18 mouse cellular contexts compared by ENCODE assay signal in the genomic region with DNA sequence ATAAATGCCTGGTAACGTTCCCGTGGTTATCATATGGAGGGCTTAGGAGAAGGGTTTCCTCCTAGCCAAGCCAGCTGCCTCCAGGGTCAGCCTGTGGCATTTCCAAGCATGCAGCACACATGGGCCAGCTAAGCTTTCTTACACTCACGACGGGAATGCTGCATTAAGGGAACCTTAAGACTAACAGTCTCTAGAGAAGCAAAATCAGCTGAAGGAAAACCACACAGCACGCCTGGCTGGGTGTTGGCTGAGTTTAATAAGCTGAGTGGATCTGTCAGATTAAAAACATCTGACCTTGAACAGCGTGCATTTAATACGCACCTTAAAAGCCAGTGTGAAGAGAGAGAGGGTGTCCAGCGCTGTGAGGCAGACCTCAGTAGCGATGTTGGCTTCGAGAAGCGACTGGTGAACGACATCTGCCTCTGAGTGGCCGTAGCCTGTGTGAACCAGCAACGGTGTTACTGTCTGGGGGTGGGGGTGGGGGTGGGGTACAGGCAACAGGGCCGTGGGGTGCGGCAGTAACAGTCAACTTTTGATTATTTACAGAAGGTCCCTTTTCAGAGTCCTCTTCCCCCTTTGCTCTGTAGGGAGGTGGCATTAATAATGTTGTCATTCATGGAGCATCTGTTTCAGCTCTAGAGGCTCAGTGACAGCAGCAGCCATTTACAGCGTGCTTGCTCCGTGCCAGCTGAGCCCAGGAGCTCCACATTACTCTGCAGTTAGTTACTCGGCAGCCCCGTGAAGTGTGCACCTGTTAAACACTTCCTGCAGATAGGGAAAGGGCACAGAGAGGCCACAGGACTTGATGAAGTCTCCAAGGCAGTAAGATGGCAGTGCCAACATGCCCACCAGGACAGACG.
DNase-seq lines count a peak whose midpoint lies in the region; ATAC-seq lines count a peak whose summit lies in the region.
"Had no signal": no experiment of that assay in that cellular context is flagged by ENCODE, and none has a peak within 500 bp of the region (broad histone marks: within the 10 kb centered on the region; RNA-seq: fewer than 3 reads in every experiment).

No protein-coding gene starts in this region.

- no peak overlapping the region for H3K4me3 ChIP-seq in limb, embryonic 11.5 days (ENCODE audit: low read depth, low read length)
- H3K4me3 ChIP-seq in limb, embryonic 10.5 days: no peak overlapping the region
- H3K4me3 ChIP-seq in embryonic facial prominence, embryonic 14.5 days (ENCODE audit: low read depth, low read length): no peak overlapping the region
- no peak overlapping the region for H3K4me3 ChIP-seq in hindbrain, embryonic 14.5 days (replicated peaks; ENCODE audit: low read length)
- no peak overlapping the region for H3K4me3 ChIP-seq in neural tube, embryonic 12.5 days

- 28% methylated on average over 21 of the region's 21 CpGs for WGBS in limb, embryonic 11.5 days
- 46% methylated on average over 21 of the region's 21 CpGs for WGBS in limb, embryonic 10.5 days
- WGBS in embryonic facial prominence, embryonic 14.5 days: 31% methylated on average over 21 of the region's 21 CpGs
- 43% methylated on average over 21 of the region's 21 CpGs for WGBS in hindbrain, embryonic 14.5 days
- 50% methylated on average over 21 of the region's 21 CpGs for WGBS in neural tube, embryonic 12.5 days

- no peaks in the 10 kb centered on the region for H3K27me3 ChIP-seq in limb, embryonic 11.5 days (ENCODE audit: control insufficient read depth, insufficient read depth, low read length)
- no peaks in the 10 kb centered on the region for H3K27me3 ChIP-seq in limb, embryonic 10.5 days (ENCODE audit: low read depth, poor library complexity, severe bottlenecking)
- H3K27me3 ChIP-seq in embryonic facial prominence, embryonic 14.5 days (replicated peaks; ENCODE audit: control insufficient read depth, insufficient read depth, low read length): no peaks in the 10 kb centered on the region
- H3K27me3 ChIP-seq in hindbrain, embryonic 14.5 days (ENCODE audit: control insufficient read depth, insufficient read depth, low read length): no peaks in the 10 kb centered on the region
- H3K27me3 ChIP-seq in neural tube, embryonic 12.5 days (replicated peaks): no peaks in the 10 kb centered on the region

- peaks cover 3% of the 10 kb centered on the region; the same call in 1 of the 2 replicates for H3K4me1 ChIP-seq in limb, embryonic 11.5 days (ENCODE audit: control insufficient read depth, insufficient read depth, low read length)
- H3K4me1 ChIP-seq in limb, embryonic 10.5 days: peaks cover 28% of the 10 kb centered on the region
- peaks cover 9% of the 10 kb centered on the region for H3K4me1 ChIP-seq in embryonic facial prominence, embryonic 14.5 days (ENCODE audit: control insufficient read depth, insufficient read depth, low read length)
- peaks cover 4% of the 10 kb centered on the region; the same call in 1 of the 2 replicates for H3K4me1 ChIP-seq in hindbrain, embryonic 14.5 days (replicated peaks; ENCODE audit: control insufficient read depth, insufficient read depth, low read length)
- peaks cover 14% of the 10 kb centered on the region; the same call in 1 of the 2 replicates for H3K4me1 ChIP-seq in neural tube, embryonic 12.5 days

- H3K9ac ChIP-seq in limb, embryonic 11.5 days (ENCODE audit: low read length): no peak overlapping the region
- no peak overlapping the region for H3K9ac ChIP-seq in embryonic facial prominence, embryonic 14.5 days (ENCODE audit: low read depth, low read length)
- H3K9ac ChIP-seq in hindbrain, embryonic 14.5 days: 0 out of 2 replicates have a peak overlapping the region, but pooled peaks have one; percentile 20
- no peak overlapping the region for H3K9ac ChIP-seq in neural tube, embryonic 12.5 days
- H3K9ac ChIP-seq: lung, embryonic 14.5 days had no signal

- H3K9me3 ChIP-seq in limb, embryonic 11.5 days (ENCODE audit: control insufficient read depth, low read length): no peaks in the 10 kb centered on the region
- H3K9me3 ChIP-seq in limb, embryonic 10.5 days (replicated peaks): no peaks in the 10 kb centered on the region
- no peaks in the 10 kb centered on the region for H3K9me3 ChIP-seq in embryonic facial prominence, embryonic 14.5 days (ENCODE audit: control insufficient read depth, low read length)
- no peaks in the 10 kb centered on the region; the same call in 1 of the 2 replicates for H3K9me3 ChIP-seq in hindbrain, embryonic 14.5 days (ENCODE audit: control insufficient read depth, low read length)
- H3K9me3 ChIP-seq in neural tube, embryonic 12.5 days: no peaks in the 10 kb centered on the region

- no peak overlapping the region for H3K27ac ChIP-seq in limb, embryonic 11.5 days (replicated peaks; ENCODE audit: low read depth, low read length)
- H3K27ac ChIP-seq in limb, embryonic 10.5 days: no peak overlapping the region
- no peak overlapping the region for H3K27ac ChIP-seq in embryonic facial prominence, embryonic 14.5 days (replicated peaks; ENCODE audit: low read depth, low read length)
- H3K27ac ChIP-seq in hindbrain, embryonic 14.5 days: no peak overlapping the region
- H3K27ac ChIP-seq in neural tube, embryonic 12.5 days: no peak overlapping the region

- no peaks in the 10 kb centered on the region for H3K36me3 ChIP-seq in limb, embryonic 11.5 days (ENCODE audit: control insufficient read depth, insufficient read depth, low read length)
- no peaks in the 10 kb centered on the region for H3K36me3 ChIP-seq in limb, embryonic 10.5 days
- H3K36me3 ChIP-seq in embryonic facial prominence, embryonic 14.5 days (ENCODE audit: control insufficient read depth, insufficient read depth, low read length): no peaks in the 10 kb centered on the region
- no peaks in the 10 kb centered on the region for H3K36me3 ChIP-seq in hindbrain, embryonic 14.5 days (replicated peaks; ENCODE audit: control insufficient read depth, insufficient read depth)
- H3K36me3 ChIP-seq in neural tube, embryonic 12.5 days: no peaks in the 10 kb centered on the region

- peak; percentile 41 for DNase-seq in limb, embryonic 11.5 days (ENCODE audit: low spot score)
- DNase-seq in limb, embryonic 10.5 days (ENCODE audit: low spot score): no peak
- DNase-seq in embryonic facial prominence, embryonic 14.5 days (ENCODE audit: low spot score): peak; percentile 65
- DNase-seq in hindbrain, embryonic 14.5 days (ENCODE audit: low spot score): no peak
- DNase-seq in kidney, adult 8-10 months: no peak
- no peak for DNase-seq in adrenal gland, postnatal 4 days (ENCODE audit: low spot score in 2 of 2)
- DNase-seq: cerebellum, postnatal 14 days; gastrocnemius, postnatal 25 days; kidney, adult 11 months; kidney, postnatal 25 days; layer of hippocampus, postnatal 36 days; liver; lung, embryonic 14.5 days; right cerebral cortex, adult 18-20 months; spleen, adult 18-20 months; thymus, postnatal 25 days had no signal

- no peak overlapping the region for H3K4me2 ChIP-seq in limb, embryonic 11.5 days (ENCODE audit: low read depth, severe bottlenecking)
- peak overlapping the region; percentile 29 for H3K4me2 ChIP-seq in embryonic facial prominence, embryonic 14.5 days (ENCODE audit: low read depth, low read length)
- 0 out of 2 replicates have a peak overlapping the region, but pooled peaks have one; percentile 6 for H3K4me2 ChIP-seq in hindbrain, embryonic 14.5 days (replicated peaks)
- H3K4me2 ChIP-seq in neural tube, embryonic 12.5 days (replicated peaks): 0 out of 2 replicates have a peak overlapping the region, but pooled peaks have one; percentile 7
- H3K4me2 ChIP-seq: lung, embryonic 14.5 days had no signal

- no peak; the same call in 1 of the 2 replicates for ATAC-seq in limb, embryonic 11.5 days (ENCODE audit: insufficient number of reproducible peaks, low FRiP score, low TSS enrichment, low read depth)
- ATAC-seq in embryonic facial prominence, embryonic 14.5 days (ENCODE audit: low read depth): no peak; the same call in 1 of the 2 replicates
- peak; percentile 68; the same call in 1 of the 2 replicates for ATAC-seq in hindbrain, embryonic 14.5 days (ENCODE audit: low FRiP score)
- ATAC-seq in neural tube, embryonic 12.5 days (ENCODE audit: low FRiP score, low read depth): peak; percentile 64
- ATAC-seq: forebrain, embryonic 16.5 days had no signal

Comparison
In these comparisons a context has a peak if more than half of its experiments do, and no peak if none do; other contexts are left out.
1. DNase-seq: peak in limb, embryonic 11.5 days (single experiment) and embryonic facial prominence, embryonic 14.5 days (single experiment); none in limb, embryonic 10.5 days (single experiment), hindbrain, embryonic 14.5 days (single experiment), kidney, adult 8-10 months (0 of 2) and adrenal gland, postnatal 4 days (0 of 2).
2. ATAC-seq: peak in hindbrain, embryonic 14.5 days (single experiment) and neural tube, embryonic 12.5 days (single experiment); none in limb, embryonic 11.5 days (single experiment) and embryonic facial prominence, embryonic 14.5 days (single experiment).